Mouse (Mus musculus): ENCODE measurements around the gene Btnl9.

GRCm38 (mm10) chr11:49186452-49186851, 507 bp downstream of the Btnl9 start:
- TF ChIP-seq POLR2A (IDR thresholded peaks at IDR 0.05; ENCODE audit: extremely low read depth, insufficient read depth, low read length) = no peak
- TF ChIP-seq CTCF (IDR thresholded peaks at IDR 0.05; ENCODE audit: extremely low read depth, insufficient read depth, low read length) = no peak

All from cortical plate, adult 2 months (tissue).